Mouse (Mus musculus): ENCODE results near the gene Adamts7.

DNA sequence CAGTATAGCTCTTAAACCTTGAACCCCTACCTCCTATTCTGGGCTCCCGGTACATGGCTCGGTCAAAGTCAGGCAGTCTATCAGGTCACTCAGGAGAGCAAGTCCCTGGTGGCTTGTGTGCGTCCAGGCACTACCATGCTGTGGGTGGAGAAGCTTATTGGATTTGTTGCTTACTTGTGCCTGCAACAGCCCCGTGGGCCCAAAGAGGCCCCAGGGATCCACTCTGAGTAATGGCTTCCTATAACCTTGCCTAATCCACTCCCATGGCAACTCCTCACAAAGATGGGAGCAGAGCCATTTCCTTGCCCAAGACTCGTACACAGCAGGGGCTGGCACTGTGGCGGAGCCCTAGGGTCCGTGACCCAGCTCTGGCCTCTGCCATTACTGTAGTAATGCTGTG lies 38.2 kb downstream of the Adamts7 start:
- TF ChIP-seq CTCF (conservative IDR thresholded peaks at IDR 0.05; ENCODE audit: low read length) (no peak), NANOG (IDR thresholded peaks at IDR 0.05; ENCODE audit: borderline replicate concordance, low read length) (no peak)

Measured in E14TG2a.4 (cell line).